Mouse (Mus musculus) spleen, adult 2 months (tissue): ENCODE data around the gene Eif4g3.
"Not testable (repeated sequence)": the region's sequence is repeated elsewhere in the genome, so short reads cannot be mapped to it uniquely, and the experiment has no call there.

Experiments used
- CTCF ChIP-seq: fragments of 200-500 bp; IDR thresholded peaks from 2 replicates; pipeline ENCODE4 v1.5.1; 2011; ENCODE audit warnings: mild to moderate bottlenecking, inconsistent platforms; ENCODE audit not compliant: insufficient read depth, insufficient read length, insufficient replicate concordance; ENCODE audit errors: extremely low read depth
- POLR2A ChIP-seq: fragments of 200-500 bp; IDR thresholded peaks from 2 replicates; pipeline ENCODE4 v1.6.1; 2011; ENCODE audit warnings: low read depth, low read length, inconsistent platforms

DNA sequence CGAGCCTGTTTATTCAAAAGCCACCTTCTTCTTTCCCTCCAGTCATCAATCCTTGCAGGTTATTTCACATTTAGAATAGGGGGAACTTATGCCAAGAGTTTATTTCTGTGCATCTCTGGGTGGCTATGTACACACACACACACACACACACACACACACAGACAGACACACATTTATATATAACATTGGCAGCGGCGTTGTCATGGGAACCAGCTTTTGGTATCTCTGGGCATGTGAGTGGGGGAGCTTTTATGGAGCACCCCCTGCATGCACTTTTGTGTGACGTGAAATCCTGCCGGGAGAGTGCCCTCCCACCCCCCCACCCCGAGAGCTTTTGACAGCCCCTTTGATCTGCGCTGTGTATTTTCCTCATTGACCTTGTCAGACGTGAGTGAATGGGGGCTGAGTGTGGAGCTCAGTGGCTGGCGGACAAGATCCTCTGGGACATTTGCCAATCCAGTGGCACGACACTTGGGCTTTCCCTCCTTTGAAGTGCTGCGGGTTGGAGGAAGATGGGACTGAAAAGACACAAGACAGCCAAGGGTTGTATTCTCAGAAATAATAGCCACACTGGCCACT is 13.7 kb upstream of the Eif4g3 start:
- not testable (repeated sequence) for TF ChIP-seq CTCF, POLR2A
